Mouse (Mus musculus): Measurements from ENCODE around the gene Gipc1. TPM values are rescaled to one million over a fixed set of nuclear protein-coding genes. Genes with fewer than 3 reads are reported as not detected.

Gipc1 gene
- polyA plus RNA-seq, 1 experiment from 2014 or later = 107 TPM

GRCm38 (mm10) chr8:83617111-83617510, 35.4 kb upstream of the Gipc1 start:
- H3K27me3 ChIP-seq (replicated peaks; ENCODE audit: control insufficient read depth, insufficient read depth, low read length) = no peaks in the 10 kb centered on the region
- no peak for ATAC-seq (ENCODE audit: low read depth)
- no peak overlapping the region for H3K27ac ChIP-seq (replicated peaks; ENCODE audit: low read depth, low read length)
- WGBS = 88% methylated on average over 2 of the region's 2 CpGs
- H3K4me3 ChIP-seq (ENCODE audit: low read depth, low read length) = no peak overlapping the region
- H3K4me2 ChIP-seq (ENCODE audit: low read depth, low read length) = no peak overlapping the region
- no peaks in the 10 kb centered on the region for H3K4me1 ChIP-seq (ENCODE audit: control insufficient read depth, insufficient read depth, low read length)
- no peak for DNase-seq (ENCODE audit: low spot score)
- H3K9ac ChIP-seq (ENCODE audit: low read depth, low read length) = no peak overlapping the region
- H3K36me3 ChIP-seq (ENCODE audit: control insufficient read depth, insufficient read depth, low read length) = peaks cover 11% of the 10 kb centered on the region
- H3K9me3 ChIP-seq (ENCODE audit: control insufficient read depth, low read length) = no peaks in the 10 kb centered on the region

- WGBS = 96% methylated on average over 2 of the region's 2 CpGs
- H3K4me3 ChIP-seq (ENCODE audit: low read depth, low read length) = no peak overlapping the region
Measured at GRCm38 (mm10) chr8:83618566-83618965, 33.9 kb upstream of the Gipc1 start.

DNA sequence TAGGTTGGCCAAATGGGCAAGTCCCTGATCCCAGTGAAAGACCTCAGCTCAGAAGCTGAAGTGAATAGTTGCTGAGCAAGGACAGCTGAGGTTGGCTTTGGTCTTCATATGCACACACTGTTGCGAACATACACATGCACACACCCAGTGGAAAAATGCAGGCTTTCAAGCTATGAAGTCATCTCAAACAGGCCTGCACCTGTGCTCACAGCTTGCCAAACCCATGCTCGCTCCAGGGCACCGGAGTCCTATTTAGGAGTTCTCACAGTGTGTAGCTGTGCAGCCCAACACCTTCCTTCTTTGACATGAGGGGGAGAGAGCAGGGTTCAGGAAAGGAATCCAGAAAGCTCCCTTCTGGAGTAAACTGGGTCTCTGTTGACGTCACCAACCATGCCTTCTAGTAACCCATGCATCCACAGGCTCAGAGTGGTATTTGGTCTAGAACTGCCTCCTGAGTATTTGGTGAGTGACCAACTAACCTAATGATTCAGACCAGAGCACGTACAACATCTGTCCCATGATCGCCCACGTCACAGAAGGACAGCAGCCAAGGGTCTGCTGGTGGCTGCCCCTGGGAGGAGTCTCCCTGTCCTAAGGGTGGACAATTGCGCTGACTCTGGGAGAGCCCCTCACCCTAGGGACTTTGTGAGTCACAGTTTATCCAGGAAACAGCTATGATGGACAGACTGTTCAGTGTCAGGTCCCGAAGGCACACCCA, 32.8 kb upstream of the Gipc1 start:
- WGBS = 76% methylated on average over 9 of the region's 9 CpGs
- peak overlapping the region; percentile 46 for H3K27ac ChIP-seq (replicated peaks; ENCODE audit: low read depth, low read length)

More at GRCm38 (mm10) chr8:83618566-83618965, 33.9 kb upstream of the Gipc1 start:
- Histone ChIP-seq H3K4me1 (ENCODE audit: control insufficient read depth, insufficient read depth, low read length) (no peaks in the 10 kb centered on the region), H3K27ac (replicated peaks; ENCODE audit: low read depth, low read length) (no peak overlapping the region), H3K9me3 (ENCODE audit: control insufficient read depth, low read length) (no peaks in the 10 kb centered on the region), H3K27me3 (replicated peaks; ENCODE audit: control insufficient read depth, insufficient read depth, low read length) (no peaks in the 10 kb centered on the region), H3K9ac (ENCODE audit: low read depth, low read length) (no peak overlapping the region), H3K4me2 (ENCODE audit: low read depth, low read length) (no peak overlapping the region), H3K36me3 (ENCODE audit: control insufficient read depth, insufficient read depth, low read length) (no peaks in the 10 kb centered on the region)
- ATAC-seq (ENCODE audit: low read depth) (no peak), DNase-seq (ENCODE audit: low spot score) (no peak)

DNA sequence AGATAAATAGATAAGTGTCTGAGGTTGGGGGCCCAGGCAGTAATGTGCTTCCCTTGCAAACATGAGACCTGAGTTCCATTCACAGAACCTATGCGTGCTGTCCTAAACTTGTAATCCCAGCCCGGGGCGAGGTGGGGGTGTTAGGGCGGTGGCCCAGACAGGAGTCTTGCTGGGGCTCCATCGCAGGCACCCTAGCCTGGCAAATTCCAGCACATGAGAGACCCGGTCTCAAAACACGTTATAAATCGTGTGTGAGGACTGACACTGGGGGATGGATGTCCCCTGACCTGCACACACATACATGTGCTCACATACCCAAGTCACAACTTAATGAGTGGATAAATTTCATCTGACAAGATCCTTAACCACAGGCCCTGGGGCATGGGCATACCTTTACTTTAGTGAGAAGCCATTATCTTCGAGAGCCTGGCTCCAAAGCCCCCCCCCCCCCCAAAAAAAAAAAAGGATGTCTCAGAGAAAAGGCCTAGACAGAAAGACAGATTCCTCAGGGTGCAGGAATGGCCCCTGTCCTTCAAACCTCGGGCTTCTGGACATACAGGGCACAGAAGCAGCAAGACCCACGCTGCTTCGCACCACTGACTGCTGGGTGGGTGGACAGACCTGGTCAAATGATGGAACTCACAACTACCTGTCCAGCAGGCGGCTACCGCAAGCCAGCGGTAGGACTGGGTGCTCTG, 30.6 kb upstream of the Gipc1 start:
- Histone ChIP-seq H3K9ac (ENCODE audit: low read depth, low read length) (peak overlapping the region; percentile 46), H3K4me3 (ENCODE audit: low read depth, low read length) (peak overlapping the region; percentile 36), H3K36me3 (ENCODE audit: control insufficient read depth, insufficient read depth, low read length) (no peaks in the 10 kb centered on the region), H3K27me3 (replicated peaks; ENCODE audit: control insufficient read depth, insufficient read depth, low read length) (no peaks in the 10 kb centered on the region), H3K9me3 (ENCODE audit: control insufficient read depth, low read length) (no peaks in the 10 kb centered on the region), H3K4me1 (ENCODE audit: control insufficient read depth, insufficient read depth, low read length) (no peaks in the 10 kb centered on the region), H3K4me2 (ENCODE audit: low read depth, low read length) (peak overlapping the region; percentile 66), H3K27ac (replicated peaks; ENCODE audit: low read depth, low read length) (no peak overlapping the region)
- DNase-seq (ENCODE audit: low spot score) (no peak), ATAC-seq (ENCODE audit: low read depth) (peak; percentile 23)
- WGBS = 47% methylated on average over 15 of the region's 15 CpGs

More for the DNA sequence above, 32.8 kb upstream of the Gipc1 start:
- Histone ChIP-seq H3K27me3 (replicated peaks; ENCODE audit: control insufficient read depth, insufficient read depth, low read length) (no peaks in the 10 kb centered on the region), H3K4me3 (ENCODE audit: low read depth, low read length) (no peak overlapping the region), H3K4me1 (ENCODE audit: control insufficient read depth, insufficient read depth, low read length) (no peaks in the 10 kb centered on the region), H3K4me2 (ENCODE audit: low read depth, low read length) (no peak overlapping the region), H3K9ac (ENCODE audit: low read depth, low read length) (no peak overlapping the region), H3K9me3 (ENCODE audit: control insufficient read depth, low read length) (no peaks in the 10 kb centered on the region), H3K36me3 (ENCODE audit: control insufficient read depth, insufficient read depth, low read length) (no peaks in the 10 kb centered on the region)
- DNase-seq (ENCODE audit: low spot score) = peak; percentile 87
- ATAC-seq (ENCODE audit: low read depth) = peak; percentile 68

- Histone ChIP-seq H3K27me3 (replicated peaks; ENCODE audit: control insufficient read depth, insufficient read depth, low read length) (no peaks in the 10 kb centered on the region), H3K4me1 (ENCODE audit: control insufficient read depth, insufficient read depth, low read length) (no peaks in the 10 kb centered on the region), H3K27ac (replicated peaks; ENCODE audit: low read depth, low read length) (no peak overlapping the region), H3K36me3 (ENCODE audit: control insufficient read depth, insufficient read depth, low read length) (no peaks in the 10 kb centered on the region), H3K4me3 (ENCODE audit: low read depth, low read length) (peak overlapping the region; percentile 36), H3K4me2 (ENCODE audit: low read depth, low read length) (peak overlapping the region; percentile 66), H3K9ac (ENCODE audit: low read depth, low read length) (peak overlapping the region; percentile 46), H3K9me3 (ENCODE audit: control insufficient read depth, low read length) (no peaks in the 10 kb centered on the region)
- DNase-seq (ENCODE audit: low spot score) (peak; percentile 91), ATAC-seq (ENCODE audit: low read depth) (peak; percentile 93)
- 9% methylated on average over 23 of the region's 23 CpGs for WGBS
Measured at GRCm38 (mm10) chr8:83622389-83622989, 30.0 kb upstream of the Gipc1 start.

DNA sequence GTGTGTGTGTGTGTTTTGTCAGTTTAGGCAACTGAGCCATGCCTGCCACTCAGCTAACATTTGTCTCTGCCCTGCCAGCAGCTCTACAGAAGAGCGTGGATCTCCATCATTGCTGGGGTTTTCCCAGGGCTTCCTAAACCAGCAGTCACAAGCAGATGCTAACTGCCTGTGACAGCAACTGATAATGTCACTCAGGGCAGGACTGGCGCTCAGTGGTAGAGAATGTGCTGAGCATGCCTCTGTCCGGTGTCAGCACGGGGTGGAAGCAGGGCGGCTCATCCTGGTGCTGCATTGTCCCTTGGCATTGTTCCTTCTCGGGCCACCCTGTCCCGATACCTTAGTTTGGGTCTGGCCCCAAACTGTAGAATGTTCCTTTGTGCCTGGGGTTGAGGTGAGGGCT, 28.9 kb upstream of the Gipc1 start:
- DNase-seq (ENCODE audit: low spot score) (no peak), ATAC-seq (ENCODE audit: low read depth) (no peak)
- Histone ChIP-seq H3K4me2 (ENCODE audit: low read depth, low read length) (no peak overlapping the region), H3K9me3 (ENCODE audit: control insufficient read depth, low read length) (no peaks in the 10 kb centered on the region), H3K4me3 (ENCODE audit: low read depth, low read length) (no peak overlapping the region), H3K27me3 (replicated peaks; ENCODE audit: control insufficient read depth, insufficient read depth, low read length) (no peaks in the 10 kb centered on the region), H3K27ac (replicated peaks; ENCODE audit: low read depth, low read length) (no peak overlapping the region), H3K36me3 (ENCODE audit: control insufficient read depth, insufficient read depth, low read length) (no peaks in the 10 kb centered on the region), H3K9ac (ENCODE audit: low read depth, low read length) (no peak overlapping the region), H3K4me1 (ENCODE audit: control insufficient read depth, insufficient read depth, low read length) (no peaks in the 10 kb centered on the region)
- 93% methylated on average over 7 of the region's 7 CpGs for WGBS

DNA sequence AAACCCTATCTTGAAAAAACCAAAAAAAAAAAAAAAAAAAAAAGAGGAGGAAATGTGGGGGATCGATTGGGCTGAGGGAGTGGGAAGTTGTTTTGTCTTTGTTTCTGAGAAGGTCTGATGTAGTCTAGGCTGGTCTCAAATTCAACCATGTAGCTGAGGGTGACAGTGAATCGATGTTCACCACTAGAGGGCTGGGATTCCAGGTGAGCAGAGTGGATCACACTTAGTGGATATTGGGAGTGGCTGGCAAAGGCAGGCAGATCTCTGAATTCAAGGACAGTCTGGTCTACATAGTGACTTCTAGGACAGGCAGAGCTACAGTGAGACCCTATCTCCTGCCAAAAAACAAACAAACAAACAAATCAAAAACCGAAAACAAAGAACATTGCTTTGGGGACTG, 27.7 kb upstream of the Gipc1 start:
- H3K27ac ChIP-seq (replicated peaks; ENCODE audit: low read depth, low read length) = no peak overlapping the region
- no peak overlapping the region for H3K9ac ChIP-seq (ENCODE audit: low read depth, low read length)
- no peak for ATAC-seq (ENCODE audit: low read depth)
- H3K4me2 ChIP-seq (ENCODE audit: low read depth, low read length) = no peak overlapping the region
- no peaks in the 10 kb centered on the region for H3K4me1 ChIP-seq (ENCODE audit: control insufficient read depth, insufficient read depth, low read length)
- no peak for DNase-seq (ENCODE audit: low spot score)
- no peaks in the 10 kb centered on the region for H3K9me3 ChIP-seq (ENCODE audit: control insufficient read depth, low read length)
- no peaks in the 10 kb centered on the region for H3K27me3 ChIP-seq (replicated peaks; ENCODE audit: control insufficient read depth, insufficient read depth, low read length)
- WGBS = 34% methylated on average over 3 of the region's 3 CpGs
- H3K36me3 ChIP-seq (ENCODE audit: control insufficient read depth, insufficient read depth, low read length) = no peaks in the 10 kb centered on the region
- no peak overlapping the region for H3K4me3 ChIP-seq (ENCODE audit: low read depth, low read length)

- DNase-seq (ENCODE audit: low spot score) (no peak), ATAC-seq (ENCODE audit: low read depth) (no peak)
- Histone ChIP-seq H3K4me1 (ENCODE audit: control insufficient read depth, insufficient read depth, low read length) (no peaks in the 10 kb centered on the region), H3K9ac (ENCODE audit: low read depth, low read length) (no peak overlapping the region), H3K9me3 (ENCODE audit: control insufficient read depth, low read length) (no peaks in the 10 kb centered on the region), H3K27me3 (replicated peaks; ENCODE audit: control insufficient read depth, insufficient read depth, low read length) (no peaks in the 10 kb centered on the region), H3K36me3 (ENCODE audit: control insufficient read depth, insufficient read depth, low read length) (no peaks in the 10 kb centered on the region), H3K4me2 (ENCODE audit: low read depth, low read length) (no peak overlapping the region), H3K4me3 (ENCODE audit: low read depth, low read length) (no peak overlapping the region), H3K27ac (replicated peaks; ENCODE audit: low read depth, low read length) (no peak overlapping the region)
- 91% methylated on average over 6 of the region's 6 CpGs for WGBS
Measured at GRCm38 (mm10) chr8:83625676-83626299, 26.7 kb upstream of the Gipc1 start.

Data from embryonic facial prominence, embryonic 14.5 days (tissue).